Comparison of ENCODE assay signal across 9 mouse cellular contexts in genomic region chr8:45796331-45796740, GRCm38 (mm10).
DNase-seq lines count a peak whose midpoint lies in the region; ATAC-seq and TF ChIP-seq lines count a peak whose summit lies in the region.
"Had no signal": no experiment of that assay in that cellular context is flagged by ENCODE, and none has a peak within 500 bp of the region (broad histone marks: within the 10 kb centered on the region; RNA-seq: fewer than 3 reads in every experiment).

No protein-coding gene starts in this region.

- H3K9ac ChIP-seq in intestine, embryonic 16.5 days (ENCODE audit: low read depth, low read length), result no peak overlapping the region
- H3K9ac ChIP-seq: neural tube, embryonic 12.5 days had no signal

- peaks cover 6% of the 10 kb centered on the region for H3K4me1 ChIP-seq in testis, adult 2 months (ENCODE audit: control insufficient read depth, insufficient read depth, low read length)
- H3K4me1 ChIP-seq in intestine, embryonic 16.5 days (ENCODE audit: control insufficient read depth, insufficient read depth, low read length), result no peaks in the 10 kb centered on the region
- H3K4me1 ChIP-seq in limb, embryonic 10.5 days, result no peaks in the 10 kb centered on the region
- H3K4me1 ChIP-seq: neural tube, embryonic 12.5 days had no signal

- H3K27me3 ChIP-seq in testis, adult 2 months (ENCODE audit: control insufficient read depth, insufficient read depth, low read length), result no peaks in the 10 kb centered on the region
- no peaks in the 10 kb centered on the region for H3K27me3 ChIP-seq in intestine, embryonic 16.5 days (replicated peaks; ENCODE audit: control insufficient read depth, insufficient read depth, low read length)
- no peaks in the 10 kb centered on the region for H3K27me3 ChIP-seq in limb, embryonic 10.5 days (ENCODE audit: low read depth, poor library complexity, severe bottlenecking)
- H3K27me3 ChIP-seq: neural tube, embryonic 12.5 days had no signal

- peak; percentile 49; the same call in 1 of the 2 replicates for TF ChIP-seq CTCF in testis, adult 2 months (IDR thresholded peaks at IDR 0.05; ENCODE audit: control insufficient read depth, insufficient read depth, insufficient replicate concordance, low read depth, low read length)

- whole genome bisulfite sequencing in intestine, embryonic 16.5 days, result 60% methylated on average over 11 of the region's 11 CpGs
- 65% methylated on average over 11 of the region's 11 CpGs for WGBS in limb, embryonic 10.5 days

- DNase-seq in testis, postnatal 14 days (ENCODE audit: low spot score), result no peak
- peak; percentile 66 to 69 for DNase-seq in cerebellum, postnatal 10 days
- peak; percentile 66 to 79 for DNase-seq in frontal cortex, postnatal 36 days (ENCODE audit: low spot score in 2 of 2)
- peak; percentile 38 for DNase-seq in limb, embryonic 10.5 days (ENCODE audit: low spot score)
- peak; percentile 30 for DNase-seq in ovary, postnatal 36 days (ENCODE audit: low spot score)
- DNase-seq in thymus, adult 18-20 months, result no peak

- no peaks in the 10 kb centered on the region for H3K36me3 ChIP-seq in testis, adult 2 months (ENCODE audit: control insufficient read depth, insufficient read depth, low read length)
- H3K36me3 ChIP-seq in intestine, embryonic 16.5 days (ENCODE audit: control insufficient read depth, insufficient read depth, low read length), result no peaks in the 10 kb centered on the region
- 0 out of 2 replicates have a peak, but pooled peaks cover 2% of the 10 kb centered on the region for H3K36me3 ChIP-seq in limb, embryonic 10.5 days

- no peak for TF ChIP-seq POLR2A in testis, adult 2 months (IDR thresholded peaks at IDR 0.05; ENCODE audit: control insufficient read depth, low read depth, low read length)

- no peak overlapping the region for H3K27ac ChIP-seq in testis, adult 2 months (ENCODE audit: control insufficient read depth, insufficient read depth, low read depth, low read length)
- H3K27ac ChIP-seq in intestine, embryonic 16.5 days (ENCODE audit: low read length), result no peak overlapping the region
- no peak overlapping the region for H3K27ac ChIP-seq in limb, embryonic 10.5 days
- H3K27ac ChIP-seq: neural tube, embryonic 12.5 days had no signal

- no peak for ATAC-seq in intestine, embryonic 16.5 days

- 0 out of 2 replicates have a peak overlapping the region, but pooled peaks have one; percentile 27 for H3K4me2 ChIP-seq in intestine, embryonic 16.5 days (ENCODE audit: low read depth, low read length)
- H3K4me2 ChIP-seq: neural tube, embryonic 12.5 days had no signal

- H3K4me3 ChIP-seq in testis, adult 2 months (ENCODE audit: control insufficient read depth, low read depth, low read length), result peak overlapping the region; percentile 59
- no peak overlapping the region for H3K4me3 ChIP-seq in intestine, embryonic 16.5 days (ENCODE audit: low read length)
- no peak overlapping the region for H3K4me3 ChIP-seq in limb, embryonic 10.5 days
- H3K4me3 ChIP-seq: neural tube, embryonic 12.5 days had no signal

- no peaks in the 10 kb centered on the region for H3K9me3 ChIP-seq in intestine, embryonic 16.5 days (ENCODE audit: control insufficient read depth, low read length)
- no peaks in the 10 kb centered on the region for H3K9me3 ChIP-seq in limb, embryonic 10.5 days (replicated peaks)
- H3K9me3 ChIP-seq: neural tube, embryonic 12.5 days had no signal

Comparison
In these comparisons a context has a peak if more than half of its experiments do, and no peak if none do; other contexts are left out.
1. DNase-seq: peak in cerebellum, postnatal 10 days (2 of 2), frontal cortex, postnatal 36 days (2 of 2), limb, embryonic 10.5 days (single experiment) and ovary, postnatal 36 days (single experiment); none in testis, postnatal 14 days (single experiment) and thymus, adult 18-20 months (0 of 2).